19 mouse cellular contexts compared by ENCODE assay signal in the genomic region with DNA sequence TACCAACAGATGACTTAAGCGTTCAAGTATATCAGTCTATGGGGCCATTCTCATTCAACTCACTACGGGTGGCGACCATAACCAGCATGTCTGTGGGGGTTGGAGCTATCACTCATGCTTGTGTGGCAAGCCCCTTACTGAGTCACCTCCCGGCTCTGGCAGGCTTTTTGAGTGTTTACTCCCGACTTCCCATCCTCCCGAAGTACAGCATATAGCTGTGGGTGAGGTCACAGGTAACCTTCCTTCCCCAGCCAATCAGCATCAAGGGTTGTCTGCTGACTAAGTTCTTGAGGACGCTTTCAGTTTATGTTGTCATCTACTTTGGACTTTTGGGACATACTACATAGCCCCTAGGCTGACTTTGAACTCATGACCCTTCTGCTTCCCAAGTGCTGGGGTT. TPM values are rescaled to one million over a fixed set of nuclear protein-coding genes. Genes with fewer than 3 reads are reported as not detected.
DNase-seq lines count a peak whose midpoint lies in the region; ATAC-seq and TF ChIP-seq lines count a peak whose summit lies in the region.
"Had no signal": no experiment of that assay in that cellular context is flagged by ENCODE, and none has a peak within 500 bp of the region (broad histone marks: within the 10 kb centered on the region; RNA-seq: fewer than 3 reads in every experiment).

No protein-coding gene starts in this region.

- TF ChIP-seq POLR2A in spleen, adult 2 months (IDR thresholded peaks at IDR 0.05; ENCODE audit: low read depth, low read length), result no peak
- no peak for TF ChIP-seq POLR2A in thymus, adult 2 months (IDR thresholded peaks at IDR 0.05; ENCODE audit: control insufficient read depth, extremely low read depth, insufficient read depth, low read length, poor library complexity)
- TF ChIP-seq POLR2A in cerebellum, adult 2 months (IDR thresholded peaks at IDR 0.05; ENCODE audit: borderline replicate concordance, insufficient read depth, low read length), result no peak

- no peaks in the 10 kb centered on the region for H3K27me3 ChIP-seq in hindbrain, embryonic 13.5 days
- no peaks in the 10 kb centered on the region for H3K27me3 ChIP-seq in hindbrain, embryonic 12.5 days
- H3K27me3 ChIP-seq in spleen, adult 2 months (ENCODE audit: control insufficient read depth, insufficient read depth, low read length), result no peaks in the 10 kb centered on the region
- H3K27me3 ChIP-seq in thymus, adult 2 months (ENCODE audit: control insufficient read depth, insufficient read depth, low read length), result no peaks in the 10 kb centered on the region
- H3K27me3 ChIP-seq in cerebellum, adult 2 months (ENCODE audit: control insufficient read depth, insufficient read depth, low read length), result no peaks in the 10 kb centered on the region
- H3K27me3 ChIP-seq: limb, embryonic 15.5 days; neural tube, embryonic 15.5 days had no signal

- H3K4me3 ChIP-seq in hindbrain, embryonic 13.5 days, result no peak overlapping the region
- H3K4me3 ChIP-seq in hindbrain, embryonic 12.5 days, result no peak overlapping the region
- H3K4me3 ChIP-seq in spleen, adult 2 months (ENCODE audit: extremely low read depth, insufficient read depth, insufficient read length), result no peak overlapping the region
- no peak overlapping the region for H3K4me3 ChIP-seq in thymus, adult 2 months (ENCODE audit: control insufficient read depth, insufficient read depth, low read length)
- no peak overlapping the region for H3K4me3 ChIP-seq in cerebellum, adult 2 months (replicated peaks; ENCODE audit: insufficient read depth, low read depth, low read length)
- H3K4me3 ChIP-seq: forebrain, embryonic 10.5 days; gastrocnemius, adult 2 months; heart, embryonic 13.5 days; layer of hippocampus, adult 2 months; limb, embryonic 15.5 days; neural tube, embryonic 15.5 days had no signal

- 80% methylated on average over 7 of the region's 7 CpGs for WGBS in hindbrain, embryonic 13.5 days
- 87% methylated on average over 7 of the region's 7 CpGs for WGBS in hindbrain, embryonic 12.5 days
- 84% methylated on average over 7 of the region's 7 CpGs for WGBS in spleen, adult 2 months
- 85% methylated on average over 7 of the region's 7 CpGs for WGBS in thymus, adult 2 months
- 92% methylated on average over 7 of the region's 7 CpGs for WGBS in cerebellum, adult 2 months

- peaks cover 12% of the 10 kb centered on the region for H3K4me1 ChIP-seq in hindbrain, embryonic 13.5 days (replicated peaks)
- H3K4me1 ChIP-seq in hindbrain, embryonic 12.5 days, result peaks cover 11% of the 10 kb centered on the region
- H3K4me1 ChIP-seq in spleen, adult 2 months (ENCODE audit: control insufficient read depth, insufficient read depth, insufficient read length), result peaks cover 2% of the 10 kb centered on the region; the same call in 1 of the 2 replicates
- peaks cover 23% of the 10 kb centered on the region for H3K4me1 ChIP-seq in thymus, adult 2 months (replicated peaks; ENCODE audit: control insufficient read depth, insufficient read depth, low read length)
- peaks cover 11% of the 10 kb centered on the region for H3K4me1 ChIP-seq in cerebellum, adult 2 months (ENCODE audit: control insufficient read depth, insufficient read depth, low read length)
- H3K4me1 ChIP-seq: limb, embryonic 15.5 days had no signal

- H3K36me3 ChIP-seq in hindbrain, embryonic 13.5 days, result no peaks in the 10 kb centered on the region
- no peaks in the 10 kb centered on the region for H3K36me3 ChIP-seq in hindbrain, embryonic 12.5 days
- H3K36me3 ChIP-seq in spleen, adult 2 months (ENCODE audit: control insufficient read depth, insufficient read depth, low read length), result no peaks in the 10 kb centered on the region
- no peaks in the 10 kb centered on the region for H3K36me3 ChIP-seq in thymus, adult 2 months (ENCODE audit: control insufficient read depth, insufficient read depth, low read length)
- H3K36me3 ChIP-seq: forebrain, embryonic 10.5 days; heart, embryonic 13.5 days; limb, embryonic 15.5 days; neural tube, embryonic 15.5 days had no signal

- TF ChIP-seq CTCF in spleen, adult 2 months (IDR thresholded peaks at IDR 0.05; ENCODE audit: extremely low read depth, insufficient read depth, insufficient read length, insufficient replicate concordance), result no peak
- TF ChIP-seq CTCF in thymus, adult 2 months (IDR thresholded peaks at IDR 0.05; ENCODE audit: borderline replicate concordance, control insufficient read depth, extremely low read depth, insufficient read depth, low read length, poor library complexity), result no peak
- TF ChIP-seq CTCF in cerebellum, adult 2 months (IDR thresholded peaks at IDR 0.05; ENCODE audit: borderline replicate concordance, insufficient read depth, low read depth, low read length), result no peak

- H3K4me2 ChIP-seq in hindbrain, embryonic 13.5 days, result no peak overlapping the region
- H3K4me2 ChIP-seq in hindbrain, embryonic 12.5 days (replicated peaks), result no peak overlapping the region
- H3K4me2 ChIP-seq: heart, embryonic 13.5 days; limb, embryonic 15.5 days; neural tube, embryonic 15.5 days had no signal

- H3K9me3 ChIP-seq in hindbrain, embryonic 13.5 days, result peaks cover 4% of the 10 kb centered on the region; the same call in 1 of the 2 replicates
- no peaks in the 10 kb centered on the region for H3K9me3 ChIP-seq in hindbrain, embryonic 12.5 days (replicated peaks)
- H3K9me3 ChIP-seq: heart, embryonic 13.5 days; limb, embryonic 15.5 days; neural tube, embryonic 15.5 days had no signal

- no peak for DNase-seq in spleen, adult 2 months (ENCODE audit: low read depth in 1 of 2, low spot score in 2 of 2)
- DNase-seq in spleen, postnatal 10 days (ENCODE audit: low spot score in 2 of 2), result no peak
- DNase-seq in thymus, adult 2 months, result peak; percentile 14
- no peak for DNase-seq in cerebellum, adult 2 months
- DNase-seq: adrenal gland, postnatal 36 days; cerebellum, adult 11-12 months; gastrocnemius, adult 2 months; heart, postnatal 36 days; layer of hippocampus, postnatal 36 days had no signal

- H3K27ac ChIP-seq in hindbrain, embryonic 13.5 days, result 0 out of 2 replicates have a peak overlapping the region, but pooled peaks have one; percentile 18
- no peak overlapping the region for H3K27ac ChIP-seq in hindbrain, embryonic 12.5 days
- peak overlapping the region; percentile 81; the same call in 1 of the 2 replicates for H3K27ac ChIP-seq in spleen, adult 2 months (ENCODE audit: insufficient read depth, low read length)
- peak overlapping the region; percentile 98 for H3K27ac ChIP-seq in thymus, adult 2 months (ENCODE audit: control insufficient read depth, insufficient read depth, low read length)
- H3K27ac ChIP-seq in cerebellum, adult 2 months (ENCODE audit: insufficient read depth, low read length), result no peak overlapping the region
- H3K27ac ChIP-seq: gastrocnemius, adult 2 months; neural tube, embryonic 15.5 days had no signal

- no peak overlapping the region for H3K9ac ChIP-seq in hindbrain, embryonic 13.5 days
- H3K9ac ChIP-seq in hindbrain, embryonic 12.5 days, result no peak overlapping the region
- H3K9ac ChIP-seq: heart, embryonic 13.5 days; limb, embryonic 15.5 days; neural tube, embryonic 15.5 days had no signal

- no peak for ATAC-seq in hindbrain, embryonic 13.5 days (ENCODE audit: low FRiP score)
- ATAC-seq in hindbrain, embryonic 12.5 days (ENCODE audit: low FRiP score), result no peak
- no peak for ATAC-seq in megakaryocyte-erythroid progenitor cell, adult 5-6 weeks (replicated peaks; ENCODE audit: low FRiP score, low TSS enrichment, poor library complexity, severe bottlenecking)
- ATAC-seq: midbrain, embryonic 16.5 days had no signal

RNA-seq across cellular contexts. Expression of a gene that starts 25.3 kb away (rescaled TPM):
- 18.8 and 19.7 TPM in 2 replicates for polyA plus RNA-seq in hindbrain, embryonic 13.5 days (2015; fragmentation: Nextera tagmentation; extraction: Ambion mirVana)
- 19.2 and 20.2 TPM in 2 replicates for polyA plus RNA-seq in hindbrain, embryonic 12.5 days (2016; fragmentation: Nextera tagmentation; extraction: Ambion mirVana)
- 0.35 and 0.54 TPM in 2 replicates for polyA plus RNA-seq in spleen, adult 2 months (2012; rRNA removed)
- 0.20 and 0.60 TPM in 2 replicates for polyA plus RNA-seq in thymus, adult 2 months (2012; rRNA removed)
- polyA plus RNA-seq in cerebellum, adult 2 months (2012; rRNA removed), result 103 and 107 TPM in 2 replicates
- total RNA-seq in megakaryocyte-erythroid progenitor cell, adult 5-6 weeks (2014; fragmentation: Nextera tagmentation), result not detected in 2 replicates
- total RNA-seq in megakaryocyte-erythroid progenitor cell, adult 5-6 weeks (2017), result not detected in 2 replicates
- total RNA-seq: megakaryocyte progenitor cell, adult 5-6 weeks had no signal

Comparison
In these comparisons a context has a peak if more than half of its experiments do, and no peak if none do; other contexts are left out.
1. H3K27ac ChIP-seq: peak in hindbrain, embryonic 13.5 days (single experiment), spleen, adult 2 months (single experiment) and thymus, adult 2 months (single experiment); none in hindbrain, embryonic 12.5 days (single experiment) and cerebellum, adult 2 months (single experiment).
2. RNA of a gene that starts 25.3 kb away (polyA plus RNA-seq): 103 to 107 TPM in cerebellum, adult 2 months, 19.2 to 20.2 TPM in hindbrain, embryonic 12.5 days and 18.8 to 19.7 TPM in hindbrain, embryonic 13.5 days; 0.35 to 0.54 TPM in spleen, adult 2 months and 0.20 to 0.60 TPM in thymus, adult 2 months; every median in the first group is over 10 times any median in the second.